Mouse (Mus musculus) limb, embryonic 13.5 days (tissue): ENCODE data around the gene Trmt10b. TPM values are rescaled to one million over a fixed set of nuclear protein-coding genes. Genes with fewer than 3 reads are reported as not detected.

ENCODE experiments used
- ATAC-seq: fragments of 200-750 bp; cut with Nextera tagmentation; 2 replicates; pipeline ENCODE4 v1.8.0; 2017; ENCODE audit warnings: low read depth, moderate number of reproducible peaks, moderate TSS enrichment; ENCODE audit not compliant: low FRiP score
- H3K27ac ChIP-seq: fragments of 300-500 bp; sonication (generic); 2 replicates; pipeline ENCODE4 v1.5.1; 2015; ENCODE audit warnings: inconsistent platforms, mild to moderate bottlenecking, moderate library complexity
- H3K27me3 ChIP-seq: fragments of 300-500 bp; sonication (generic); 2 replicates; pipeline ENCODE4 v1.6.1; 2015; ENCODE audit warnings: mild to moderate bottlenecking, inconsistent platforms
- H3K36me3 ChIP-seq: fragments of 300-500 bp; sonication (generic); 2 replicates; pipeline ENCODE4 v1.6.1; 2015; ENCODE audit warnings: inconsistent platforms, mild to moderate bottlenecking, moderate library complexity
- H3K4me1 ChIP-seq: fragments of 300-500 bp; sonication (generic); 2 replicates; pipeline ENCODE4 v1.6.1; 2015; ENCODE audit warnings: inconsistent platforms
- H3K4me2 ChIP-seq: fragments of 300-500 bp; sonication (generic); replicated peaks from 2 replicates; pipeline ENCODE4 v1.6.1; 2015; ENCODE audit warnings: inconsistent platforms, mild to moderate bottlenecking, moderate library complexity
- H3K4me3 ChIP-seq: fragments of 300-500 bp; sonication (generic); 2 replicates; pipeline ENCODE4 v1.5.1; 2015; ENCODE audit warnings: moderate library complexity, mild to moderate bottlenecking, inconsistent platforms
- H3K9ac ChIP-seq: fragments of 300-500 bp; sonication (generic); 2 replicates; pipeline ENCODE4 v1.6.1; 2015; ENCODE audit warnings: mild to moderate bottlenecking, inconsistent platforms
- H3K9me3 ChIP-seq: fragments of 300-500 bp; sonication (generic); 2 replicates; pipeline ENCODE4 v1.6.1; 2016; ENCODE audit warnings: inconsistent platforms
- WGBS: fragments of 180-500 bp; shearing (Covaris S2); methylation state at CpG from one replicate; pipeline ENCODE4 v1.1.7; 2015; 5-methylcytosine and 5-hydroxymethylcytosine counted together
- polyA plus RNA-seq: library from polyadenylated mRNA; unstranded; fragments of >200 nt; fragmentation: Nextera tagmentation; extraction: Ambion mirVana; gene quantifications from 2 replicates; pipeline ENCODE4 v1.2.1, GENCODE M21; 2015

Gene Trmt10b
- polyA plus RNA-seq, 1 experiment from 2014 or later, result 19.9 TPM

- Histone ChIP-seq H3K36me3 (peaks cover 42% of the 10 kb centered on the region), H3K4me3 (no peak overlapping the region), H3K4me1 (no peaks in the 10 kb centered on the region), H3K9me3 (no peaks in the 10 kb centered on the region), H3K27me3 (no peaks in the 10 kb centered on the region), H3K9ac (no peak overlapping the region), H3K4me2 (no peak overlapping the region), H3K27ac (no peak overlapping the region)
- ATAC-seq, result no peak
- WGBS, result 88% methylated on average over 3 of the region's 3 CpGs
Observed at GRCm38 (mm10) chr4:45356653-45357052, 59.7 kb downstream of the Trmt10b start.

Other genes with a start within 250 kb of the Trmt10b start
- 17.9 and 19.2 TPM in 2 replicates for gene Fbxo10, start 212.5 kb upstream of the Trmt10b start, polyA plus RNA-seq
- gene Tomm5, start 189.0 kb upstream of the Trmt10b start, polyA plus RNA-seq, result 213 and 223 TPM in 2 replicates
- 2.8 and 4.6 TPM in 2 replicates for gene Frmpd1, start 112.3 kb upstream of the Trmt10b start, polyA plus RNA-seq
- gene Dcaf10, start 45.0 kb downstream of the Trmt10b start, polyA plus RNA-seq, result 12.9 and 13.8 TPM in 2 replicates
- 74.0 and 79.1 TPM in 2 replicates for gene Exosc3, start 45.6 kb downstream of the Trmt10b start, polyA plus RNA-seq
- 53.9 and 68.1 TPM in 2 replicates for gene Slc25a51, start 111.6 kb downstream of the Trmt10b start, polyA plus RNA-seq
- 3.9 TPM in 2 replicates for gene Shb, start 235.3 kb downstream of the Trmt10b start, polyA plus RNA-seq